Mouse (Mus musculus) MEL (cell line): ENCODE data around the gene Nudt19. TPM values are rescaled to one million over a fixed set of nuclear protein-coding genes. Genes with fewer than 3 reads are reported as not detected.

Experiments
- DNase-seq: peaks from one replicate; pipeline ENCODE4 v3.0.0; 2011; ENCODE audit warnings: low read depth, low spot score
- H3K27ac ChIP-seq: 2 replicates; pipeline ENCODE4 v1.5.1; 2012; ENCODE audit warnings: low read depth, mild to moderate bottlenecking, control low read depth, low read length, moderate library complexity; ENCODE audit not compliant: control insufficient read depth
- H3K27me3 ChIP-seq, 2 experiments: fragments of 150-350 bp in 1 of 2; sonication (generic) in 1 of 2; 2 replicates each; pipeline ENCODE4 v1.6.1; 2012; ENCODE audit warnings: low read length in 2 of 2, mild to moderate bottlenecking in 2 of 2, improper control_type of control experiment in 1 of 2, moderate library complexity in 1 of 2; ENCODE audit not compliant: insufficient read depth in 2 of 2, control insufficient read depth in 1 of 2
- H3K36me3 ChIP-seq, 2 experiments: 2 replicates each; pipeline ENCODE4 v1.6.1; 2012 to 2014; ENCODE audit warnings: low read length in 2 of 2, improper control_type of control experiment in 1 of 2, inconsistent platforms in 1 of 2, mild to moderate bottlenecking in 1 of 2; ENCODE audit not compliant: insufficient read depth in 2 of 2, control insufficient read depth in 1 of 2
- H3K4me1 ChIP-seq, 2 experiments: fragments of 150-350 bp in 1 of 2; sonication (generic) in 1 of 2; 2 replicates each; pipeline ENCODE4 v1.6.1; 2012; ENCODE audit warnings: low read length in 2 of 2, improper control_type of control experiment in 1 of 2, mild to moderate bottlenecking in 1 of 2; ENCODE audit not compliant: insufficient read depth in 2 of 2, control insufficient read depth in 1 of 2
- H3K4me3 ChIP-seq, 2 experiments: fragments of 150-350 bp in 1 of 2; sonication (generic) in 1 of 2; 2 replicates each; pipeline ENCODE4 v1.5.1; 2012; ENCODE audit warnings: low read depth in 2 of 2, low read length in 2 of 2, mild to moderate bottlenecking in 2 of 2, moderate library complexity in 2 of 2, control low read depth in 1 of 2, improper control_type of control experiment in 1 of 2; ENCODE audit not compliant: control insufficient read depth in 1 of 2, insufficient read depth in 1 of 2
- H3K79me2 ChIP-seq: 2 replicates; pipeline ENCODE4 v1.6.1; 2012; ENCODE audit warnings: mild to moderate bottlenecking, low read length, moderate library complexity; ENCODE audit not compliant: control insufficient read depth, poor library complexity, insufficient read depth
- H3K9ac ChIP-seq: 2 replicates; pipeline ENCODE4 v1.6.1; 2012; ENCODE audit warnings: low read depth, mild to moderate bottlenecking, control low read depth, low read length, moderate library complexity; ENCODE audit not compliant: control insufficient read depth, poor library complexity, severe bottlenecking
- H3K9me3 ChIP-seq: fragments of 150-350 bp; sonication (generic); replicated peaks from 2 replicates; pipeline ENCODE4 v1.6.1; 2012; ENCODE audit warnings: mild to moderate bottlenecking, low read length, improper control_type of control experiment, moderate library complexity; ENCODE audit not compliant: insufficient read depth
- BHLHE40 ChIP-seq: IDR thresholded peaks from 2 replicates; pipeline ENCODE4 v1.6.1; 2012; ENCODE audit warnings: low read depth, mild to moderate bottlenecking, inconsistent platforms, low read length, improper control_type of control experiment, borderline replicate concordance
- CHD2 ChIP-seq: IDR thresholded peaks from 2 replicates; pipeline ENCODE4 v1.6.1; 2011; ENCODE audit warnings: low read length, improper control_type of control experiment
- E2F4 ChIP-seq: IDR thresholded peaks from 2 replicates; pipeline ENCODE4 v1.6.1; 2011; ENCODE audit warnings: low read depth, low read length, improper control_type of control experiment, borderline replicate concordance
- ELF1 ChIP-seq: IDR thresholded peaks from 2 replicates; pipeline ENCODE4 v1.6.1; 2014; ENCODE audit warnings: low read depth, mild to moderate bottlenecking, inconsistent platforms, low read length, improper control_type of control experiment, moderate library complexity
- EP300 ChIP-seq, 2 experiments: IDR thresholded peaks; 2 replicates each; pipeline ENCODE4 v1.6.1; 2011; ENCODE audit warnings: improper control_type of control experiment in 2 of 2, low read length in 2 of 2, low read depth in 1 of 2, mild to moderate bottlenecking in 1 of 2
- ETS1 ChIP-seq: IDR thresholded peaks from 2 replicates; pipeline ENCODE4 v1.6.1; 2012; ENCODE audit warnings: low read depth, mild to moderate bottlenecking, inconsistent platforms, low read length, improper control_type of control experiment, moderate library complexity
- GABPA ChIP-seq: IDR thresholded peaks from 2 replicates; pipeline ENCODE4 v1.6.1; 2012; ENCODE audit warnings: low read depth, mild to moderate bottlenecking, inconsistent platforms, low read length, improper control_type of control experiment, moderate library complexity
- GATA1 ChIP-seq: IDR thresholded peaks from 2 replicates; pipeline ENCODE4 v1.6.1; 2011; ENCODE audit warnings: low read depth, low read length, improper control_type of control experiment
- HCFC1 ChIP-seq: IDR thresholded peaks from 2 replicates; pipeline ENCODE4 v1.6.1; 2012; ENCODE audit warnings: low read depth, mild to moderate bottlenecking, inconsistent platforms, low read length, improper control_type of control experiment, moderate library complexity
- JUND ChIP-seq: IDR thresholded peaks from 2 replicates; pipeline ENCODE4 v1.6.1; 2011; ENCODE audit warnings: low read depth, mild to moderate bottlenecking, improper control_type of control experiment, low read length
- KAT2A ChIP-seq: conservative IDR thresholded peaks from 2 replicates; pipeline ENCODE4 v1.6.1; 2012; ENCODE audit warnings: low read depth, low read length, improper control_type of control experiment, inconsistent platforms
- MAFK ChIP-seq: IDR thresholded peaks from 2 replicates; pipeline ENCODE4 v1.6.1; 2011; ENCODE audit warnings: low read depth, mild to moderate bottlenecking, low read length, improper control_type of control experiment, borderline replicate concordance
- MAX ChIP-seq: IDR thresholded peaks from 2 replicates; pipeline ENCODE4 v1.6.1; 2011; ENCODE audit warnings: low read length, improper control_type of control experiment
- MAZ ChIP-seq: IDR thresholded peaks from 2 replicates; pipeline ENCODE4 v1.6.1; 2012; ENCODE audit warnings: low read depth, mild to moderate bottlenecking, inconsistent platforms, low read length, improper control_type of control experiment
- MEF2A ChIP-seq: IDR thresholded peaks from 2 replicates; pipeline ENCODE4 v1.6.1; 2014; ENCODE audit warnings: low read depth, mild to moderate bottlenecking, inconsistent platforms, low read length, improper control_type of control experiment; ENCODE audit not compliant: poor library complexity, insufficient replicate concordance, severe bottlenecking; ENCODE audit errors: extremely low read depth
- MXI1 ChIP-seq: IDR thresholded peaks from 2 replicates; pipeline ENCODE4 v1.6.1; 2011; ENCODE audit warnings: mild to moderate bottlenecking, low read depth, low read length, improper control_type of control experiment
- MYB ChIP-seq: IDR thresholded peaks from 2 replicates; pipeline ENCODE4 v1.6.1; 2011; ENCODE audit warnings: mild to moderate bottlenecking, low read depth, low read length, improper control_type of control experiment
- MYC ChIP-seq: IDR thresholded peaks from 2 replicates; pipeline ENCODE4 v1.6.1; 2011; ENCODE audit warnings: low read depth, mild to moderate bottlenecking, low read length, improper control_type of control experiment, moderate library complexity
- NELFE ChIP-seq: IDR thresholded peaks from 2 replicates; pipeline ENCODE4 v1.6.1; 2011; ENCODE audit warnings: low read depth, low read length, improper control_type of control experiment
- NRF1 ChIP-seq: IDR thresholded peaks from 2 replicates; pipeline ENCODE4 v1.6.1; 2014; ENCODE audit warnings: low read depth, mild to moderate bottlenecking, inconsistent platforms, low read length, improper control_type of control experiment, moderate library complexity; ENCODE audit not compliant: poor library complexity, insufficient read depth, severe bottlenecking
- POLR2A ChIP-seq, 2 experiments: IDR thresholded peaks; 2 replicates each; pipeline ENCODE4 v1.6.1; 2011 to 2012; ENCODE audit warnings: low read length in 2 of 2, mild to moderate bottlenecking in 2 of 2, control low read depth in 1 of 2, improper control_type of control experiment in 1 of 2, low read depth in 1 of 2, moderate library complexity in 1 of 2; ENCODE audit not compliant: control insufficient read depth in 1 of 2, insufficient read depth in 1 of 2, poor library complexity in 1 of 2
- POLR2AphosphoS2 ChIP-seq: IDR thresholded peaks from 2 replicates; pipeline ENCODE4 v1.6.1; 2011; ENCODE audit warnings: low read length, improper control_type of control experiment
- POLR2AphosphoS5 ChIP-seq: IDR thresholded peaks from 2 replicates; pipeline ENCODE4 v1.6.1; 2012; ENCODE audit warnings: low read depth, borderline replicate concordance, mild to moderate bottlenecking, inconsistent platforms, low read length, moderate library complexity, mixed read lengths
- RAD21 ChIP-seq: IDR thresholded peaks from 2 replicates; pipeline ENCODE4 v1.6.1; 2011; ENCODE audit warnings: mild to moderate bottlenecking, low read depth, low read length, improper control_type of control experiment
- RCOR1 ChIP-seq: IDR thresholded peaks from 2 replicates; pipeline ENCODE4 v1.6.1; 2012; ENCODE audit warnings: low read depth, mild to moderate bottlenecking, inconsistent platforms, low read length, improper control_type of control experiment
- SIN3A ChIP-seq: IDR thresholded peaks from 2 replicates; pipeline ENCODE4 v1.6.1; 2012; ENCODE audit warnings: low read length, improper control_type of control experiment, inconsistent platforms
- SMC3 ChIP-seq: IDR thresholded peaks from 2 replicates; pipeline ENCODE4 v1.6.1; 2011; ENCODE audit warnings: low read depth, low read length, improper control_type of control experiment
- TAL1 ChIP-seq: IDR thresholded peaks from 2 replicates; pipeline ENCODE4 v1.6.1; 2012; ENCODE audit warnings: mild to moderate bottlenecking, inconsistent platforms, low read length, moderate library complexity, mixed read lengths
- TBP ChIP-seq: IDR thresholded peaks from 2 replicates; pipeline ENCODE4 v1.8.0; 2011; ENCODE audit warnings: low read depth, low read length, improper control_type of control experiment
- TCF12 ChIP-seq: IDR thresholded peaks from 2 replicates; pipeline ENCODE4 v1.6.1; 2014; ENCODE audit warnings: low read depth, mild to moderate bottlenecking, inconsistent platforms, low read length, improper control_type of control experiment, moderate library complexity
- UBTF ChIP-seq: IDR thresholded peaks from 2 replicates; pipeline ENCODE4 v1.6.1; 2012; ENCODE audit warnings: low read depth, mild to moderate bottlenecking, inconsistent platforms, low read length, improper control_type of control experiment, moderate library complexity, borderline replicate concordance; ENCODE audit not compliant: insufficient read depth
- USF1 ChIP-seq: IDR thresholded peaks from 2 replicates; pipeline ENCODE4 v1.6.1; 2014; ENCODE audit warnings: low read depth, mild to moderate bottlenecking, inconsistent platforms, low read length, improper control_type of control experiment, moderate library complexity
- USF2 ChIP-seq, 2 experiments: IDR thresholded peaks; 2 replicates each; pipeline ENCODE4 v1.6.1; 2011 to 2012; ENCODE audit warnings: improper control_type of control experiment in 2 of 2, low read length in 2 of 2, borderline replicate concordance in 1 of 2, inconsistent platforms in 1 of 2, low read depth in 1 of 2, mild to moderate bottlenecking in 1 of 2; ENCODE audit not compliant: insufficient read depth in 1 of 2
- ZC3H11A ChIP-seq: IDR thresholded peaks from 2 replicates; pipeline ENCODE4 v1.6.1; 2012; ENCODE audit warnings: low read depth, mild to moderate bottlenecking, inconsistent platforms, low read length, improper control_type of control experiment
- ZKSCAN1 ChIP-seq: IDR thresholded peaks from 2 replicates; pipeline ENCODE4 v1.6.1; 2012; ENCODE audit warnings: low read depth, mild to moderate bottlenecking, inconsistent platforms, low read length, improper control_type of control experiment, moderate library complexity
- ZNF384 ChIP-seq: IDR thresholded peaks from 2 replicates; pipeline ENCODE4 v1.6.1; 2012; ENCODE audit warnings: low read depth, mild to moderate bottlenecking, inconsistent platforms, low read length, improper control_type of control experiment
- polyA plus RNA-seq, 2 experiments: library from polyadenylated mRNA; stranded (reverse) in 1 of 2; unstranded in 1 of 2; fragments of >175 nt in 1 of 2; fragments of >200 nt in 1 of 2; gene quantifications; 2 replicates each; pipeline versions ENCODE4 v1.2.1 to v1.2.4; 2012; ENCODE audit warnings: low replicate concordance in 2 of 2, low read depth in 1 of 2; ENCODE audit not compliant: insufficient read length in 2 of 2, insufficient read depth in 1 of 2, missing spikeins in 1 of 2
- total RNA-seq: library from RNA; depleted of rRNA; stranded (reverse); fragments of 300-350 nt; gene quantifications from 2 replicates; pipeline ENCODE4 v1.2.3, GENCODE M21; 2012

Gene Nudt19
- total and polyA plus RNA-seq, 3 experiments, result 67.6 to 631 (median 89.1) TPM

DNA sequence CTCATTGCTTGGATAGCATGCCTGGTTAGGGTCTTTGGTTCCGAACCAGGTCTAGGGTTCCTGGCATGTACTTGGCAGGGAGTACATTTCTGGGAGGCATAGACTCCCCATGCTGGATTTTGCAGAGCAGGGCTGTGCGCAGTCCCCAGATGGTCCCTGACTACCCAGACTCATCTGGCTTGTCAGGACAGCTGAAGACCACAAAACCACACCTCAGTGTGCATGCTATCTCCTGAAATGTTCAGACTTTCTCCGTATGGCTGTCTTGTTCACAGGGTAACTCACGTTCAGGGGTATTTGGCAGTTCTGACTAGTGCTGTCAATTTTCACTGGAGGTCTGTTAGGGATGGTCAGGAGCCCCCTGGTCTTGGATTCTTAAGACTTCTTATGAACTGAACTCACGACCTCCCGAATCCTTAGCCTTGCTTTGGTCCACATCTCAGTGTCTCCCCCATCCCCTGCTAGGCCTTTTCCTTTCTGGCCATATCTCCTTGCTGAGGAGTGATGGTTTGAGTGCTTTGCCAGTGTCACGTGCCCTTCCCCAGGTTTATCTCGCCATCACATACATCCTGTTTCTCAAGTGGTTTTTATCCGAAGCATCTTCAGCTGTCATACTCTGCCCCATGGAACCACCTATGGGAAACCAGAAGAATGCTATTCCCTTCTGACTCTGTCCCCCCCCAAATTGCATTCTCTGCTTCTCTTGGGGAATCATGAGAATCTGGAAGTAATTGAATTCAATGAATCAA is 32.8 kb upstream of the Nudt19 start:
- peak; percentile 93 for DNase-seq
- Histone ChIP-seq H3K9ac (peak overlapping the region; percentile 32), H3K4me1 (peaks cover 12 to 31% of the 10 kb centered on the region in 2 experiments), H3K79me2 (peaks cover 31% of the 10 kb centered on the region), H3K27ac (peak overlapping the region; percentile 96), H3K27me3 (no peaks in the 10 kb centered on the region), H3K9me3 (no peaks in the 10 kb centered on the region), H3K4me3 (peak overlapping the region; percentile 40 to 47; a peak in 3 of 4 replicates), H3K36me3 (peaks cover 2 to 23% of the 10 kb centered on the region in 2 experiments; a peak in 2 of 4 replicates)
- TF ChIP-seq SMC3, result no peak
- TF ChIP-seq HCFC1, result 0 out of 2 replicates have a peak, but pooled peaks have one; percentile 25
- TF ChIP-seq BHLHE40, result peak; percentile 98
- no peak for TF ChIP-seq E2F4
- peak; percentile 84 for TF ChIP-seq RCOR1
- TF ChIP-seq USF1, result peak; percentile 98
- peak; percentile 34 to 92; a peak in 2 of 4 replicates for TF ChIP-seq USF2 (IDR thresholded peaks at IDR 0.05; ENCODE audit: borderline replicate concordance in 1 of 2, insufficient read depth in 1 of 2, low read depth in 1 of 2, low read length in 2 of 2)
- peak; percentile 71 for TF ChIP-seq MXI1
- TF ChIP-seq POLR2A (IDR thresholded peaks at IDR 0.05; ENCODE audit: control insufficient read depth in 1 of 2, insufficient read depth in 1 of 2, low read depth in 1 of 2, low read length in 2 of 2, poor library complexity in 1 of 2), result no peak
- no peak for TF ChIP-seq JUND
- peak; percentile 95 for TF ChIP-seq GATA1
- peak; percentile 97 for TF ChIP-seq ETS1
- TF ChIP-seq MYB, result no peak
- no peak for TF ChIP-seq NRF1
- TF ChIP-seq ZNF384, result peak; percentile 32; the same call in 1 of the 2 replicates
- TF ChIP-seq MAX, result peak; percentile 96
- no peak for TF ChIP-seq GABPA
- 0 out of 2 replicates have a peak, but pooled peaks have one; percentile 8 for TF ChIP-seq KAT2A
- no peak for TF ChIP-seq MEF2A
- no peak for TF ChIP-seq ZKSCAN1
- TF ChIP-seq TAL1, result peak; percentile 73
- no peak for TF ChIP-seq MAZ
- peak; percentile 44; the same call in 1 of the 2 replicates for TF ChIP-seq POLR2AphosphoS2
- peak; percentile 68 for TF ChIP-seq MYC
- no peak for TF ChIP-seq CHD2
- TF ChIP-seq ELF1, result no peak
- TF ChIP-seq NELFE, result peak; percentile 39; the same call in 1 of the 2 replicates
- no peak for TF ChIP-seq TBP
- peak; percentile 95 for TF ChIP-seq TCF12
- TF ChIP-seq UBTF, result no peak
- TF ChIP-seq RAD21, result no peak
- TF ChIP-seq POLR2AphosphoS5, result no peak
- TF ChIP-seq EP300 (IDR thresholded peaks at IDR 0.05; ENCODE audit: low read depth in 1 of 2, low read length in 2 of 2), result peak; percentile 82 to 91
- TF ChIP-seq ZC3H11A, result no peak
- TF ChIP-seq MAFK, result no peak
- TF ChIP-seq SIN3A, result peak; percentile 93
